Mouse (Mus musculus) liver, embryonic 16.5 days (tissue): ENCODE measurements around the gene Cops2. TPM values are rescaled to one million over a fixed set of nuclear protein-coding genes. Genes with fewer than 3 reads are reported as not detected.

ENCODE experiments used
- ATAC-seq: fragments of 200-750 bp; cut with Nextera tagmentation; 2 replicates; pipeline ENCODE4 v1.8.0; 2017; ENCODE audit warnings: low read depth, mild to moderate bottlenecking, moderate number of reproducible peaks, moderate library complexity
- H3K27ac ChIP-seq: fragments of 300-500 bp; sonication (generic); 2 replicates; pipeline ENCODE4 v1.5.1; 2014; ENCODE audit warnings: mild to moderate bottlenecking, low read length
- H3K27me3 ChIP-seq: fragments of 300-500 bp; sonication (generic); 2 replicates; pipeline ENCODE4 v1.6.1; 2014; ENCODE audit warnings: low read depth, low read length, mixed read lengths; ENCODE audit not compliant: control insufficient read depth, insufficient read depth
- H3K36me3 ChIP-seq: fragments of 300-500 bp; sonication (generic); 2 replicates; pipeline ENCODE4 v1.6.1; 2014; ENCODE audit warnings: mild to moderate bottlenecking; ENCODE audit not compliant: control insufficient read depth, insufficient read depth
- H3K4me1 ChIP-seq: fragments of 300-500 bp; sonication (generic); 2 replicates; pipeline ENCODE4 v1.6.1; 2014; ENCODE audit warnings: low read depth, low read length, mixed read lengths; ENCODE audit not compliant: control insufficient read depth
- H3K4me2 ChIP-seq: fragments of 300-500 bp; sonication (generic); 2 replicates; pipeline ENCODE4 v1.6.1; 2014; ENCODE audit warnings: low read depth, low read length, mixed read lengths
- H3K4me3 ChIP-seq: fragments of 300-500 bp; sonication (generic); 2 replicates; pipeline ENCODE4 v1.5.1; 2014; ENCODE audit warnings: low read depth, mild to moderate bottlenecking, low read length
- H3K9ac ChIP-seq: fragments of 300-500 bp; sonication (generic); 2 replicates; pipeline ENCODE4 v1.6.1; 2014; ENCODE audit warnings: low read depth, low read length
- H3K9me3 ChIP-seq: fragments of 300-500 bp; sonication (generic); replicated peaks from 2 replicates; pipeline ENCODE4 v1.6.1; 2016; ENCODE audit warnings: low read length; ENCODE audit not compliant: control insufficient read depth
- WGBS: fragments of 180-500 bp; shearing (Covaris S2); extraction: QIAGEN DNeasy Blood & Tissue Kit; methylation state at CpG from one replicate; pipeline ENCODE4 v1.1.7; 2014; ENCODE audit not compliant: insufficient replicate concordance; 5-methylcytosine and 5-hydroxymethylcytosine counted together
- polyA plus RNA-seq: library from polyadenylated mRNA; unstranded; fragments of >200 nt; fragmentation: Nextera tagmentation; extraction: Ambion mirVana; gene quantifications from 2 replicates; pipeline ENCODE4 v1.2.1, GENCODE M21; 2015

The Cops2 gene
- polyA plus RNA-seq = 35.6 and 40.1 TPM in 2 replicates

GRCm38 (mm10) chr2:125858521-125859280, at the start of gene Cops2, which contains the start of gene Galk2:
Gene Cops2 (minus strand): TSS chr2:125859139.
Gene Galk2 (plus strand): TSS chr2:125859109.
- under 1% methylated on average over 51 of the region's 54 CpGs for WGBS
- Histone ChIP-seq H3K27me3 (no peaks in the 10 kb centered on the region), H3K4me2 (peak within 1 kb of the TSS; percentile 68), H3K4me3 (peak within 1 kb of the TSS; percentile 100), H3K9ac (peak within 1 kb of the TSS; percentile 100), H3K9me3 (no peaks in the 10 kb centered on the region), H3K4me1 (peaks cover 16% of the 10 kb centered on the region), H3K27ac (peak within 1 kb of the TSS; percentile 89), H3K36me3 (no peaks in the 10 kb centered on the region)
- ATAC-seq = peak; percentile 99

GRCm38 (mm10) chr2:125907580-125908255, 48.8 kb upstream of the Cops2 start:
- Histone ChIP-seq H3K4me3 (no peak overlapping the region), H3K36me3 (no peaks in the 10 kb centered on the region), H3K27ac (peak overlapping the region; percentile 72), H3K27me3 (no peaks in the 10 kb centered on the region), H3K4me2 (no peak overlapping the region), H3K9ac (no peak overlapping the region), H3K9me3 (no peaks in the 10 kb centered on the region), H3K4me1 (peaks cover 10% of the 10 kb centered on the region)
- ATAC-seq = peak; percentile 75
- 56% methylated on average over 4 of the region's 4 CpGs for WGBS

GRCm38 (mm10) chr2:125906407-125907066, 47.6 kb upstream of the Cops2 start:
- ATAC-seq = no peak
- H3K9me3 ChIP-seq = no peaks in the 10 kb centered on the region
- H3K36me3 ChIP-seq = no peaks in the 10 kb centered on the region
- H3K4me1 ChIP-seq = peaks cover 11% of the 10 kb centered on the region
- H3K27ac ChIP-seq = no peak overlapping the region
- H3K4me3 ChIP-seq = no peak overlapping the region
- no peaks in the 10 kb centered on the region for H3K27me3 ChIP-seq
- no peak overlapping the region for H3K9ac ChIP-seq
- H3K4me2 ChIP-seq = no peak overlapping the region
- WGBS = 72% methylated on average over 4 of the region's 4 CpGs

- no peak for ATAC-seq
- H3K27me3 ChIP-seq = no peaks in the 10 kb centered on the region
- H3K36me3 ChIP-seq = no peaks in the 10 kb centered on the region
- WGBS = 71% methylated on average over 3 of the region's 3 CpGs
- peaks cover 16% of the 10 kb centered on the region for H3K4me1 ChIP-seq
- no peak overlapping the region for H3K9ac ChIP-seq
- H3K4me2 ChIP-seq = peak overlapping the region; percentile 54; the same call in 1 of the 2 replicates
- H3K27ac ChIP-seq = peak overlapping the region; percentile 79
- no peak overlapping the region for H3K4me3 ChIP-seq
- H3K9me3 ChIP-seq = no peaks in the 10 kb centered on the region
These were observed 42.5 kb upstream of the Cops2 start for GRCm38 (mm10) chr2:125901426-125901825.

GRCm38 (mm10) chr2:125900797-125901410, 42.0 kb upstream of the Cops2 start:
- Histone ChIP-seq H3K4me1 (peaks cover 16% of the 10 kb centered on the region), H3K4me3 (no peak overlapping the region), H3K9me3 (no peaks in the 10 kb centered on the region), H3K27ac (peak overlapping the region; percentile 79), H3K36me3 (no peaks in the 10 kb centered on the region), H3K27me3 (no peaks in the 10 kb centered on the region), H3K4me2 (peak overlapping the region; percentile 54), H3K9ac (no peak overlapping the region)
- WGBS = 25% methylated on average over 6 of the region's 6 CpGs
- ATAC-seq = peak; percentile 99

- Histone ChIP-seq H3K36me3 (no peaks in the 10 kb centered on the region), H3K4me1 (peaks cover 13% of the 10 kb centered on the region), H3K9me3 (no peaks in the 10 kb centered on the region), H3K4me3 (no peak overlapping the region), H3K4me2 (no peak overlapping the region), H3K9ac (no peak overlapping the region), H3K27me3 (no peaks in the 10 kb centered on the region), H3K27ac (no peak overlapping the region)
- no peak for ATAC-seq
- 71% methylated on average over 3 of the region's 3 CpGs for WGBS
These were observed 37.4 kb upstream of the Cops2 start for GRCm38 (mm10) chr2:125896355-125896754.

GRCm38 (mm10) chr2:125895099-125895498, 36.2 kb upstream of the Cops2 start:
- H3K36me3 ChIP-seq = no peaks in the 10 kb centered on the region
- H3K9ac ChIP-seq = no peak overlapping the region
- peaks cover 2% of the 10 kb centered on the region for H3K4me1 ChIP-seq
- no peak overlapping the region for H3K4me2 ChIP-seq
- no peaks in the 10 kb centered on the region for H3K27me3 ChIP-seq
- no peak for ATAC-seq
- WGBS = 83% methylated on average over 4 of the region's 4 CpGs
- H3K4me3 ChIP-seq = no peak overlapping the region
- no peak overlapping the region for H3K27ac ChIP-seq
- no peaks in the 10 kb centered on the region for H3K9me3 ChIP-seq

- Histone ChIP-seq H3K9me3 (no peaks in the 10 kb centered on the region), H3K4me3 (no peak overlapping the region), H3K9ac (no peak overlapping the region), H3K4me2 (no peak overlapping the region), H3K27me3 (no peaks in the 10 kb centered on the region), H3K4me1 (no peaks in the 10 kb centered on the region), H3K27ac (no peak overlapping the region), H3K36me3 (no peaks in the 10 kb centered on the region)
- WGBS = 42% methylated on average over 6 of the region's 6 CpGs
- no peak for ATAC-seq
These were observed 34.2 kb upstream of the Cops2 start for GRCm38 (mm10) chr2:125893096-125893495.
